Mouse (Mus musculus) gastrocnemius, postnatal 4 days (tissue): Measurements from ENCODE around the gene Tmem62. TPM values are rescaled to one million over a fixed set of nuclear protein-coding genes. Genes with fewer than 3 reads are reported as not detected.

Experiments used
- microRNA-seq: library from miRNA; unstranded; fragments of <30 nt; microRNA quantifications from one replicate; pipeline ENCODE4 v1.2.0, GENCODE M21; 2021
- total RNA-seq, 2 experiments: library from RNA; stranded (reverse); gene quantifications; 2 replicates each; pipeline ENCODE4 v1.2.3; 2021

Tmem62 gene
- total RNA-seq, 2 experiments from 2014 or later = 2.4 to 2.5 TPM

Small RNA genes within 50 kb of the gene (microRNA-seq; reads per million reads assigned to microRNA genes)
- not detected for gene Gm44325

Other genes starting within 250 kb of the Tmem62 start
- gene Cdan1, start 126.9 kb upstream of the Tmem62 start, total RNA-seq = 10 to 100 TPM; 11.0 to 13.1 TPM
- 10 to 100 TPM; 17.1 to 17.4 TPM for gene Ttbk2, start 126.4 kb upstream of the Tmem62 start, total RNA-seq
- gene Ubr1, start 6.3 kb upstream of the Tmem62 start, total RNA-seq = 10 to 100 TPM; 21.6 to 22.3 TPM
- gene Ccndbp1, start 31.4 kb downstream of the Tmem62 start, total RNA-seq = 10 to 100 TPM; 22.2 to 22.4 TPM
- gene Epb42, start 60.1 kb downstream of the Tmem62 start, total RNA-seq = under 1 TPM; 0.52 to 0.57 TPM
- under 1 TPM in 1 of 2 experiments, not detected in 1; 0.17 TPM for gene Tgm5, start 108.8 kb downstream of the Tmem62 start, total RNA-seq
- gene Tgm7, start 132.8 kb downstream of the Tmem62 start, total RNA-seq = not detected
- gene Adal, start 163.4 kb downstream of the Tmem62 start, total RNA-seq = 10 to 100 TPM; 12.8 to 13.7 TPM
- 1 to 10 TPM; 5.6 to 6.4 TPM for gene Lcmt2, start 163.6 kb downstream of the Tmem62 start, total RNA-seq
- gene Tubgcp4, start 193.6 kb downstream of the Tmem62 start, total RNA-seq = 10 to 100 TPM; 20.8 to 23.1 TPM
- 1 to 10 TPM; 7.3 to 9.0 TPM for gene Zscan29, start 194.1 kb downstream of the Tmem62 start, total RNA-seq